Mouse (Mus musculus): ENCODE results near the gene Gpr82.

DNA sequence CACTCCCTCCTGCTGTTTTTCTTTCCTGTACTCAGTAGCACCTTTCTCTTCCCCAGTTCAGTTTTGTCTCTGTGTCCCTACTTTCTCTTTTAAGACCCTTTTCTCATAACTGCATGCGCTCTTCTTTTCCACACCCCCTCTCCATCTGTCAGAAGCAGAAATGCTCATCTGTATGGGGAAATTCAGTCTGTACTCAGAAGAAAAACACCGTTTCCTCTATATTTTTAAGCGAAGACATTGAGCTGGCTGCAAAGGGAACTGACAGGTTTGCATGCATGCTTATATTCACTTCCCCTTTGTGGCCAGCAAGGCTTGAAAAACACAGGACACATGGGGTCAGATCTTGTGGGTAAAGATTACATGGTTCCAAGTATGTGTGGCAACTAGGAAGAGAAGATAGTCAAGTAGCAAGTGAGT is 6.2 kb upstream of the Gpr82 start:
- TF ChIP-seq CTCF (IDR thresholded peaks at IDR 0.05; ENCODE audit: borderline replicate concordance, insufficient read depth, low read depth, low read length) (no peak), POLR2A (IDR thresholded peaks at IDR 0.05; ENCODE audit: borderline replicate concordance, insufficient read depth, low read length) (no peak)

All from cerebellum, adult 2 months (tissue).